Mouse (Mus musculus) kidney, adult 2 months (tissue): ENCODE data around the gene Mgat4b.

Source experiments
- CTCF ChIP-seq: fragments of 200-500 bp; conservative IDR thresholded peaks from 2 replicates; pipeline ENCODE4 v1.5.1; 2011; ENCODE audit warnings: low read depth, mild to moderate bottlenecking, control low read depth, low read length, moderate library complexity, mixed read lengths; ENCODE audit not compliant: insufficient read depth, insufficient read length
- POLR2A ChIP-seq: fragments of 200-500 bp; IDR thresholded peaks from one replicate; pipeline ENCODE4 v1.6.1; 2011; ENCODE audit warnings: low read depth, low read length, control low read depth

GRCm38 (mm10) chr11:50203302-50203827 lies 7.3 kb upstream of the Mgat4b start:
- TF ChIP-seq CTCF (no peak), POLR2A (no peak)
